Mouse (Mus musculus): Measurements from ENCODE around the gene Fbxo3. TPM values are rescaled to one million over a fixed set of nuclear protein-coding genes. Genes with fewer than 3 reads are reported as not detected.
A peak's percentile ranks its signal among the peaks of the same experiment; 100 is the strongest.

Fbxo3 gene
- total and polyA plus RNA-seq, 3 experiments: 23.2 to 57.1 (median 46.8) TPM

DNA sequence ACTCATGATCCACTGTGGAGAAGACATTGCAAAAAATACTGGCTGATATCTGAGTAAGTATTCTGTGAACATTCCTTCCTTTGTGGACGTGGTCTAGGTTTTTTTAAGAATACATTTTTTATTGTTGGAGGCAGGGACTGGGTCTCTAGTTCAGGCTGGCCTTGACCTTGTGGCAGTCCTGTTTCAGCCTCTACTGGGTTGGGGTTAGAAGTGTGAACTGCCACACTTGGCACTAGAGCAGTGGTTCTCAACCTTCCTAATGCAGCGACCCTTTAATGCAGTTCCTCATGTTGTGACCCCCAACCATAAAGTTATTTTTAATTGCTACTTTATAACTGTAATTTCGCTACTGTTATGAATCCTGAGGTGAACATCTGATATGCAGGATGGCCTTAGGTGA is 2.9 kb downstream of the Fbxo3 start:
- TF ChIP-seq EP300 (IDR thresholded peaks at IDR 0.05; ENCODE audit: insufficient read depth, low read depth, low read length) (no peak), POLR2A (IDR thresholded peaks at IDR 0.05; ENCODE audit: insufficient read depth, low read depth, low read length) (no peak), CTCF (IDR thresholded peaks at IDR 0.05) (no peak)
- H3K27ac ChIP-seq: no peak overlapping the region
- peaks cover 4% of the 10 kb centered on the region for H3K79me2 ChIP-seq (replicated peaks; ENCODE audit: control insufficient read depth, insufficient read depth, low read length)
- peaks cover 3% of the 10 kb centered on the region for H3K4me1 ChIP-seq (ENCODE audit: control insufficient read depth, insufficient read depth, low read length)
- no peaks in the 10 kb centered on the region for H3K27me3 ChIP-seq (ENCODE audit: control insufficient read depth, insufficient read depth, low read length)
- no peak overlapping the region for H3K9ac ChIP-seq (ENCODE audit: low read depth, low read length)
- DNase-seq: no peak
- intact Hi-C loops (cut with DNase I): loop anchor here (10.0 kb wide), 2 partner anchors 94 to 554 kb away; partner anchors contain the start of gene A930018P22Rik
- 61% methylated on average over 3 of the region's 3 CpGs for WGBS
- H3K36me3 ChIP-seq (ENCODE audit: control insufficient read depth, insufficient read depth, low read length): peaks cover 25% of the 10 kb centered on the region
- H3K4me3 ChIP-seq: no peak overlapping the region; the same call in 1 of the 2 replicates

DNA sequence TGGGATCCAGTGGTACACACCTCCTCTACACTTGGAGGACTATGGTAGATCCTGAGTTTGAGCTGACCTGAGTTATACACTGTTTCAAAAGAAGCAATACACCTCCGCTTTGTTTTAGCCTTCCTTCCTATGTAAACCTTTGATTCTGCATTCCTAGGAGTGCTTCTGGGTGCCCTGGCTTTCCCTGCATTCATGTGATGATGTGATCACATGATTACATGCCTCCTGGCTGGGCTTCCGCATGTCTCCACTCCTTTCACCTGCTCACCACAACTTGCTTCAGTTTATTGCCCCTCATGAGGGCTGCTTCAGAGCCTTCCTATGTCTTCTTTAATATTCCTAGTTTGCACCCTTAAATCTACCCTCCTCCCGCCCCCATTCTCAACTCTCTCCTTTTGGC is 4.5 kb downstream of the Fbxo3 start:
- Histone ChIP-seq H3K4me3 (no peak overlapping the region), H3K9ac (ENCODE audit: low read depth, low read length) (no peak overlapping the region), H3K79me2 (replicated peaks; ENCODE audit: control insufficient read depth, insufficient read depth, low read length) (peaks cover 4% of the 10 kb centered on the region), H3K27ac (no peak overlapping the region), H3K4me1 (ENCODE audit: control insufficient read depth, insufficient read depth, low read length) (peaks cover 4% of the 10 kb centered on the region), H3K36me3 (ENCODE audit: control insufficient read depth, insufficient read depth, low read length) (peaks cover 34% of the 10 kb centered on the region), H3K27me3 (ENCODE audit: control insufficient read depth, insufficient read depth, low read length) (no peaks in the 10 kb centered on the region)
- no peak for DNase-seq
- TF ChIP-seq POLR2A (IDR thresholded peaks at IDR 0.05; ENCODE audit: insufficient read depth, low read depth, low read length): no peak
- no peak for TF ChIP-seq EP300 (IDR thresholded peaks at IDR 0.05; ENCODE audit: insufficient read depth, low read depth, low read length)
- no peak for TF ChIP-seq CTCF (IDR thresholded peaks at IDR 0.05)
- intact Hi-C loops (cut with DNase I): loop anchor here (10.0 kb wide), 2 partner anchors 93 to 553 kb away; partner anchors contain the start of gene A930018P22Rik
- 81% methylated on average over 3 of the region's 3 CpGs for WGBS

DNA sequence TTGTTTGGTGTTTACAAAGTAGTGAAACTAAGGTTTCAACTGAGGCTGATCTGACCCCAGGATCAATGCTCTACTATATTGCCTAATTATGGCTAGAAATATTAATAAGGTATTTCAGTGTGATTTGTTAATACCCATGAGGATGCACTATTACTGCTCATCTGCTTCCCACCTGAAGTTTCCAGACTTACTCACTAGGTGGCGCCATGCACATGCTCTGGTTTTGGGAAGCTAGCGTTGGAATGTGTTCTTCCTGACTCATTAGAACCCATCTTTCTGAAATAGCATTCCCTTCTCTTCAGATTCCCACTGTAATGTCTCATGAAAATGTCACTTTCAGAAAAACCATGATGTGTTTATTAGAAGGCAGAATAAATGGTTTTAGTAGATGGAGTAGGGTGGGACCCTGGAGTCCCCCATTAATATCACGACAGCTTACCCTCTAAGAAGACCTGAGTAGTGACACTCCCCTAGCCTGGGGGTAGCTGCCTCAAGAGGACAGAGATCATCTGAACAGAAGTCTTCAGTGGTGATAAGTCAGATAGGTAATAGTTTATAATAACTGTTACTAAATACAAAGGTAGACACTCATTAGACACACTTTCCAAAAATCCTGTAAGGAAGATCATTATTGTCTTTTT is 7.4 kb downstream of the Fbxo3 start:
- TF ChIP-seq CTCF (IDR thresholded peaks at IDR 0.05) (peak; percentile 99), EP300 (IDR thresholded peaks at IDR 0.05; ENCODE audit: insufficient read depth, low read depth, low read length) (peak; percentile 81), POLR2A (IDR thresholded peaks at IDR 0.05; ENCODE audit: insufficient read depth, low read depth, low read length) (no peak)
- DNase-seq: peak; percentile 62 to 66
- Histone ChIP-seq H3K36me3 (ENCODE audit: control insufficient read depth, insufficient read depth, low read length) (peaks cover 41% of the 10 kb centered on the region), H3K4me1 (ENCODE audit: control insufficient read depth, insufficient read depth, low read length) (peaks cover 6% of the 10 kb centered on the region), H3K27ac (peak overlapping the region; percentile 64), H3K4me3 (no peak overlapping the region), H3K27me3 (ENCODE audit: control insufficient read depth, insufficient read depth, low read length) (no peaks in the 10 kb centered on the region), H3K9ac (ENCODE audit: low read depth, low read length) (no peak overlapping the region), H3K79me2 (replicated peaks; ENCODE audit: control insufficient read depth, insufficient read depth, low read length) (no peaks in the 10 kb centered on the region; the same call in 1 of the 2 replicates)
- WGBS: 31% methylated on average over 3 of the region's 3 CpGs
- intact Hi-C loops (cut with DNase I): loop anchor here (2.0 to 10.0 kb wide), 3 partner anchors 90 to 550 kb away; partner anchors contain the start of gene A930018P22Rik

DNA sequence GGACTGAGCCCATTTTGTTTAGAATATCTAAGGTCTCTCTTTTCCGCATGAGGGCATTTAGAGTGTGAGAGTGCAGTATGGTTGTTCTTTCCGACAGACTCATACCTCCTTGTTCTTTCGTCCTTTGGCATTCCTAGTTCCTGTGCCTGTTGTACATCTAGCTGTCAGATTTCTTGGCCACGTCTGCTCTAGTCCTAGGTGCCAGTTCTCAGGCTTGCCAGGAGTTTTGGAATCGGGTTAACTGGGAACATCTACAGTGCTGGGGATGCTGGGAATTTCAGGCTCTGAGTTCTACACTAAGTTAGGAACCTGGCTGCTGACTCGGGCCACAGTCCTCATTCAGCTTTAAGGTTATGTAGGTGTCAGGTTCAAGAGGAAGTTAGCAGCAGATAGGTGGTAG is 8.1 kb downstream of the Fbxo3 start:
- no peaks in the 10 kb centered on the region; the same call in 1 of the 2 replicates for H3K79me2 ChIP-seq (replicated peaks; ENCODE audit: control insufficient read depth, insufficient read depth, low read length)
- H3K27ac ChIP-seq: peak overlapping the region; percentile 64
- H3K4me1 ChIP-seq (ENCODE audit: control insufficient read depth, insufficient read depth, low read length): peaks cover 3% of the 10 kb centered on the region
- no peak overlapping the region for H3K9ac ChIP-seq (ENCODE audit: low read depth, low read length)
- WGBS: 54% methylated on average over 6 of the region's 6 CpGs
- peak in 1 of 2 experiments; percentile 53 for DNase-seq
- H3K27me3 ChIP-seq (ENCODE audit: control insufficient read depth, insufficient read depth, low read length): no peaks in the 10 kb centered on the region
- intact Hi-C loops (cut with DNase I): loop anchor here (2.0 to 10.0 kb wide), 3 partner anchors 89 to 549 kb away; partner anchors contain the start of gene A930018P22Rik
- H3K4me3 ChIP-seq: no peak overlapping the region
- H3K36me3 ChIP-seq (ENCODE audit: control insufficient read depth, insufficient read depth, low read length): peaks cover 37% of the 10 kb centered on the region
- TF ChIP-seq EP300 (IDR thresholded peaks at IDR 0.05; ENCODE audit: insufficient read depth, low read depth, low read length) (0 out of 2 replicates have a peak, but pooled peaks have one; percentile 42), POLR2A (IDR thresholded peaks at IDR 0.05; ENCODE audit: insufficient read depth, low read depth, low read length) (no peak), CTCF (IDR thresholded peaks at IDR 0.05) (no peak)

DNA sequence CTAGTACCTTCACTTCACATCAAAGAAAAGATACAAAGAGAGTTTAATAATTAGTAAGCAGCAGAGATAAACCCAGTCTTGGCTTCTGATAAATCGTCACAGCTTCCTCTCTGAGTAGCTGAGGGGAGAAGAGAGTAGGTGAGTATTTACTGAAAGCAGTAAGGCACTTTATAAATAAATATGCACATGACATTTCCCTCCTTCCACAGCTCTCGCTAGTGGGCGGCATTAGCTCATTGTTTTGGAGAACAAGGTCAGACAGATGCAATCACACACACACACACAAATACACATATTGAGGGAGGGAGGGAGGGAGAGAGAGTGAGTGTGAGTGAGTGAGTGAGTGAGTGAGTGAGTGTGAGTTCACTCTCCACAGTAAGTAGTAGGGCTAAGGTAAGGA is 8.8 kb downstream of the Fbxo3 start:
- no peak for DNase-seq
- H3K27me3 ChIP-seq (ENCODE audit: control insufficient read depth, insufficient read depth, low read length): no peaks in the 10 kb centered on the region
- peaks cover 3% of the 10 kb centered on the region for H3K4me1 ChIP-seq (ENCODE audit: control insufficient read depth, insufficient read depth, low read length)
- H3K4me3 ChIP-seq: no peak overlapping the region
- peaks cover 34% of the 10 kb centered on the region for H3K36me3 ChIP-seq (ENCODE audit: control insufficient read depth, insufficient read depth, low read length)
- TF ChIP-seq CTCF (IDR thresholded peaks at IDR 0.05) (no peak), POLR2A (IDR thresholded peaks at IDR 0.05; ENCODE audit: insufficient read depth, low read depth, low read length) (no peak), EP300 (IDR thresholded peaks at IDR 0.05; ENCODE audit: insufficient read depth, low read depth, low read length) (no peak)
- intact Hi-C loops (cut with DNase I): loop anchor here (2.0 to 10.0 kb wide), 3 partner anchors 60 to 548 kb away; partner anchors contain the start of gene A930018P22Rik
- H3K79me2 ChIP-seq (replicated peaks; ENCODE audit: control insufficient read depth, insufficient read depth, low read length): no peaks in the 10 kb centered on the region; the same call in 1 of the 2 replicates
- H3K27ac ChIP-seq: peak overlapping the region; percentile 40
- H3K9ac ChIP-seq (ENCODE audit: low read depth, low read length): no peak overlapping the region
- WGBS: 41% methylated on average over 3 of the region's 3 CpGs

DNA sequence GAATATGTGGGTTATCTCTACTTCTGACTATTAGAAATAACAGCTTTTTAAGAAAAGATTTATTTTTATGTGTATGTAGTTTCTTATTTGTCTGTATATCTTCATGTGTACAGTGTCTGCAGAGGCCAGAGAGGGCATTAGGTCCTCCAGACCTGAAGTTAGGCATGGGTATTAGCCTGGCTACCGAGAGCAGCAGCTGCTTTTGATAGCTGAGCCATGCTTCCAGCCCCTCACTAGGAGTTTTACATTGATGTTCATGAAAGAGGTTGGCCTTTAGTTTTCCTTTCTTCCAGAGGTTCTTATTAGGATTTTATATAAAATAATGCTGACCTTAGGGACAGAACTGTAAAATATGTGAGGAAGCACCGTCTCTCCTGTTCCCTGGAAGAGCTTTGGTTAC is 10.7 kb downstream of the Fbxo3 start:
- Histone ChIP-seq H3K27ac (peak overlapping the region; percentile 5; the same call in 1 of the 2 replicates), H3K36me3 (ENCODE audit: control insufficient read depth, insufficient read depth, low read length) (peaks cover 38% of the 10 kb centered on the region), H3K9ac (ENCODE audit: low read depth, low read length) (no peak overlapping the region), H3K4me1 (ENCODE audit: control insufficient read depth, insufficient read depth, low read length) (peaks cover 3% of the 10 kb centered on the region), H3K4me3 (no peak overlapping the region), H3K27me3 (ENCODE audit: control insufficient read depth, insufficient read depth, low read length) (no peaks in the 10 kb centered on the region), H3K79me2 (replicated peaks; ENCODE audit: control insufficient read depth, insufficient read depth, low read length) (no peaks in the 10 kb centered on the region; the same call in 1 of the 2 replicates)
- no peak for DNase-seq
- 59% methylated on average over 2 of the region's 2 CpGs for WGBS
- intact Hi-C loops (cut with DNase I): loop anchor here (10.0 kb wide), 2 partner anchors 87 to 547 kb away; partner anchors contain the start of gene A930018P22Rik
- TF ChIP-seq EP300 (IDR thresholded peaks at IDR 0.05; ENCODE audit: insufficient read depth, low read depth, low read length): no peak
- TF ChIP-seq CTCF (IDR thresholded peaks at IDR 0.05): no peak
- no peak for TF ChIP-seq POLR2A (IDR thresholded peaks at IDR 0.05; ENCODE audit: insufficient read depth, low read depth, low read length)

Data from heart, adult 2 months (tissue).